Mouse (Mus musculus) MEL (cell line): ENCODE results near the gene Fyco1.

Experiments
- CHD1 ChIP-seq: IDR thresholded peaks from 2 replicates; pipeline ENCODE4 v1.6.1; 2012; ENCODE audit warnings: low read depth, mild to moderate bottlenecking, inconsistent platforms, low read length, improper control_type of control experiment
- CHD2 ChIP-seq: IDR thresholded peaks from 2 replicates; pipeline ENCODE4 v1.6.1; 2011; ENCODE audit warnings: low read length, improper control_type of control experiment
- CTCF ChIP-seq, 3 experiments: IDR thresholded peaks in 2 of 3; conservative IDR thresholded peaks in 1 of 3; 2 replicates each; pipeline ENCODE4 v1.5.1; 2011 to 2012; ENCODE audit warnings: low read length in 3 of 3, low read depth in 2 of 3, mild to moderate bottlenecking in 2 of 3, improper control_type of control experiment in 1 of 3, inconsistent platforms in 1 of 3, mixed read lengths in 1 of 3, moderate library complexity in 1 of 3; ENCODE audit not compliant: control insufficient read depth in 1 of 3, insufficient read depth in 1 of 3, poor library complexity in 1 of 3, severe bottlenecking in 1 of 3
- EP300 ChIP-seq, 2 experiments: IDR thresholded peaks; 2 replicates each; pipeline ENCODE4 v1.6.1; 2011; ENCODE audit warnings: improper control_type of control experiment in 2 of 2, low read length in 2 of 2, low read depth in 1 of 2, mild to moderate bottlenecking in 1 of 2
- ETS1 ChIP-seq: IDR thresholded peaks from 2 replicates; pipeline ENCODE4 v1.6.1; 2012; ENCODE audit warnings: low read depth, mild to moderate bottlenecking, inconsistent platforms, low read length, improper control_type of control experiment, moderate library complexity
- GATA1 ChIP-seq: IDR thresholded peaks from 2 replicates; pipeline ENCODE4 v1.6.1; 2011; ENCODE audit warnings: low read depth, low read length, improper control_type of control experiment
- MAZ ChIP-seq: IDR thresholded peaks from 2 replicates; pipeline ENCODE4 v1.6.1; 2012; ENCODE audit warnings: low read depth, mild to moderate bottlenecking, inconsistent platforms, low read length, improper control_type of control experiment
- MXI1 ChIP-seq: IDR thresholded peaks from 2 replicates; pipeline ENCODE4 v1.6.1; 2011; ENCODE audit warnings: mild to moderate bottlenecking, low read depth, low read length, improper control_type of control experiment
- NELFE ChIP-seq: IDR thresholded peaks from 2 replicates; pipeline ENCODE4 v1.6.1; 2011; ENCODE audit warnings: low read depth, low read length, improper control_type of control experiment
- POLR2A ChIP-seq, 2 experiments: IDR thresholded peaks; 2 replicates each; pipeline ENCODE4 v1.6.1; 2011 to 2012; ENCODE audit warnings: low read length in 2 of 2, mild to moderate bottlenecking in 2 of 2, control low read depth in 1 of 2, improper control_type of control experiment in 1 of 2, low read depth in 1 of 2, moderate library complexity in 1 of 2; ENCODE audit not compliant: control insufficient read depth in 1 of 2, insufficient read depth in 1 of 2, poor library complexity in 1 of 2
- TCF12 ChIP-seq: IDR thresholded peaks from 2 replicates; pipeline ENCODE4 v1.6.1; 2014; ENCODE audit warnings: low read depth, mild to moderate bottlenecking, inconsistent platforms, low read length, improper control_type of control experiment, moderate library complexity
- ZNF384 ChIP-seq: IDR thresholded peaks from 2 replicates; pipeline ENCODE4 v1.6.1; 2012; ENCODE audit warnings: low read depth, mild to moderate bottlenecking, inconsistent platforms, low read length, improper control_type of control experiment

DNA sequence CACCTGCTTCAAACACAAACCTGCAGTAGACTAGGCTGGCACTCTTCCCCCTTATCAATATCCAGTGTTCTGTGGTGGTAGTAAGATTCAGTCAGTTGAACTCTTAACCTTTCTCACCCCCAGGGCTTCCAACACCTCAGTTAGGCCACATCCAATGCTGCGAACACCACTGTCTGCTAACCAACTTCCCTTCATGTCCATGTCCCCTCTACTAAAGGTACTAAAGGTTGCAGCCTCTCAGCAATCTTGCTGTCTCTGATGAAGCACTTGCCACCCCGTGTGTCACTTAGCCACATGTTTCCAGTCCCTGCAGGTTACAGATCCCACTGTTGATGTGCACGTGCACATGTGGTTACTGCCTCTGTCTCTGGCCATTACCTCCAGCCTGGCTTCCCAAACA lies 87.9 kb downstream of the Fyco1 start:
- TF ChIP-seq POLR2A (IDR thresholded peaks at IDR 0.05; ENCODE audit: control insufficient read depth in 1 of 2, insufficient read depth in 1 of 2, low read depth in 1 of 2, low read length in 2 of 2, poor library complexity in 1 of 2), result no peak
- no peak for TF ChIP-seq CTCF (IDR thresholded peaks at IDR 0.05 in 2 of 3, conservative IDR thresholded peaks at IDR 0.05 in 1 of 3; ENCODE audit: control insufficient read depth in 1 of 3, insufficient read depth in 1 of 3, low read depth in 2 of 3, low read length in 3 of 3, poor library complexity in 1 of 3, severe bottlenecking in 1 of 3)
- no peak for TF ChIP-seq MAZ
- no peak for TF ChIP-seq ZNF384
- no peak for TF ChIP-seq GATA1
- no peak for TF ChIP-seq NELFE
- TF ChIP-seq ETS1, result no peak
- no peak for TF ChIP-seq CHD1
- no peak for TF ChIP-seq EP300 (IDR thresholded peaks at IDR 0.05; ENCODE audit: low read depth in 1 of 2, low read length in 2 of 2)
- TF ChIP-seq CHD2, result no peak
- TF ChIP-seq TCF12, result no peak
- no peak for TF ChIP-seq MXI1
